Mouse (Mus musculus) stomach, postnatal 0 days (tissue): ENCODE data around the gene Phactr1.

Source experiments
- CTCF ChIP-seq: IDR thresholded peaks from 2 replicates; pipeline ENCODE4 v1.5.1; 2016; ENCODE audit warnings: antibody characterized with exemption, low read depth, mild to moderate bottlenecking, moderate library complexity
- EP300 ChIP-seq: optimal IDR thresholded peaks from 2 replicates; pipeline ENCODE3; 2016; ENCODE audit warnings: antibody characterized with exemption

DNA sequence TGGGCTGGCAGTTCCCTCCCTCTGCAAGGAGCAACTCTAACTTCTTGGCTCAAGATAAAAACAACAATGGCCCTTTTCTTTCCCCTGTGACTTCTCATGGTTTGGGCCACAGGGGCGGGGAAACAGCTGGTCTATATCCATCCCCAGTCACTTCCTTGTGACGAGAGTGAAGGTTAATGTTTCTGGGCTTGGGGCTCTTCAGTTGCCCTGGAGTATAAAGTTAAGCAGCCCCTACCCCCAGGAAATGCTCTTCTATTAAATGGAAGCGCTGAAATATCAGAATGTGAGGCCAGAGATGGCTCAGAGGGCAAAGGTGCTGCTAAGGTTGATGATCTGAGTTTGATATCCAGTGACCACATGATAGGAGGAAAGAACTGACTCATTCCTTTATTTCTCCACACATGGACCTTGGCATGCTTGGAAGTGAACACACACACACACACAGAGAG, 324.7 kb downstream of the Phactr1 start:
- no peak for TF ChIP-seq CTCF
- TF ChIP-seq EP300 = no peak
